Comparison of ENCODE assay signal across 9 mouse cellular contexts in genomic region chr7:139615767-139616766, GRCm38 (mm10). TPM values are rescaled to one million over a fixed set of nuclear protein-coding genes. Genes with fewer than 3 reads are reported as not detected.
A peak's percentile ranks its signal among the peaks of the same experiment; 100 is the strongest.
DNase-seq lines count a peak whose midpoint lies in the region; ATAC-seq and TF ChIP-seq lines count a peak whose summit lies in the region.
"Had no signal": no experiment of that assay in that cellular context is flagged by ENCODE, and none has a peak within 500 bp of the region (broad histone marks: within the 10 kb centered on the region; RNA-seq: fewer than 3 reads in every experiment).

No protein-coding gene starts in this region.

- peak; percentile 92 for TF ChIP-seq CTCF in brain, embryonic 14.5 days (IDR thresholded peaks at IDR 0.05; ENCODE audit: borderline replicate concordance, extremely low read depth, insufficient read depth, insufficient read length)

- peak overlapping the region; percentile 6; the same call in 1 of the 2 replicates for H3K9ac ChIP-seq in hindbrain, embryonic 13.5 days

- peak; percentile 81 for ATAC-seq in hindbrain, embryonic 13.5 days (ENCODE audit: low FRiP score)
- ATAC-seq in activated CD4-positive, CD25-positive, alpha-beta regulatory T cell, adult 4 months, result no peak

- no peak overlapping the region for H3K4me3 ChIP-seq in hindbrain, embryonic 13.5 days

- H3K27ac ChIP-seq in hindbrain, embryonic 13.5 days, result no peak overlapping the region
- H3K27ac ChIP-seq: macrophage had no signal

- peaks cover 13% of the 10 kb centered on the region for H3K4me1 ChIP-seq in hindbrain, embryonic 13.5 days (replicated peaks)

- H3K9me3 ChIP-seq in hindbrain, embryonic 13.5 days, result no peaks in the 10 kb centered on the region

- peak; percentile 96 for DNase-seq in MN1 (ENCODE audit: low spot score)
- DNase-seq in brain, embryonic 14.5 days (ENCODE audit: low read depth), result peak; percentile 88
- DNase-seq in fibroblast of lung, adult 2 months (ENCODE audit: low read depth), result peak; percentile 10
- DNase-seq in layer of hippocampus, postnatal 14 days (ENCODE audit: low spot score in 2 of 2), result peak; percentile 74
- peak; percentile 65 for DNase-seq in lung, postnatal 36 days
- peak; percentile 83 to 86 for DNase-seq in right cerebral cortex, adult 2 months (ENCODE audit: low spot score in 2 of 2)

- TF ChIP-seq POLR2A in brain, embryonic 14.5 days (IDR thresholded peaks at IDR 0.05; ENCODE audit: borderline replicate concordance, extremely low read depth, insufficient read depth, insufficient read length, poor library complexity, severe bottlenecking), result no peak

- no peak overlapping the region for H3K4me2 ChIP-seq in hindbrain, embryonic 13.5 days

- peaks cover 61% of the 10 kb centered on the region for H3K27me3 ChIP-seq in hindbrain, embryonic 13.5 days

- WGBS in hindbrain, embryonic 13.5 days, result 45% methylated on average over 12 of the region's 12 CpGs

- no peaks in the 10 kb centered on the region for H3K36me3 ChIP-seq in hindbrain, embryonic 13.5 days

RNA-seq across cellular contexts. Expression of gene Nkx6-2, which starts 33.5 kb away (rescaled TPM):
- 5.4 and 6.8 TPM in 2 replicates for polyA plus RNA-seq in brain, embryonic 14.5 days (2012; rRNA removed)
- polyA plus RNA-seq in hindbrain, embryonic 13.5 days (2015; fragmentation: Nextera tagmentation; extraction: Ambion mirVana), result 11.3 and 14.9 TPM in 2 replicates
- total RNA-seq in layer of hippocampus, postnatal 14 days (2021), result 1 to 10 TPM; 4.9 to 6.1 TPM
- not detected for polyA plus RNA-seq in activated CD4-positive, CD25-positive, alpha-beta regulatory T cell, adult 4 months (2017; shearing (Covaris generic))
- polyA plus RNA-seq: macrophage had no signal

Comparison
In these comparisons a context has a peak if more than half of its experiments do, and no peak if none do; other contexts are left out.
1. DNase-seq: peak in every context shown above with its lines; median percentile 96 in MN1; 88 in brain, embryonic 14.5 days; 84 in right cerebral cortex, adult 2 months; 74 in layer of hippocampus, postnatal 14 days; 65 in lung, postnatal 36 days; 10 in fibroblast of lung, adult 2 months.